8 mouse cellular contexts compared by ENCODE assay signal in the genomic region with DNA sequence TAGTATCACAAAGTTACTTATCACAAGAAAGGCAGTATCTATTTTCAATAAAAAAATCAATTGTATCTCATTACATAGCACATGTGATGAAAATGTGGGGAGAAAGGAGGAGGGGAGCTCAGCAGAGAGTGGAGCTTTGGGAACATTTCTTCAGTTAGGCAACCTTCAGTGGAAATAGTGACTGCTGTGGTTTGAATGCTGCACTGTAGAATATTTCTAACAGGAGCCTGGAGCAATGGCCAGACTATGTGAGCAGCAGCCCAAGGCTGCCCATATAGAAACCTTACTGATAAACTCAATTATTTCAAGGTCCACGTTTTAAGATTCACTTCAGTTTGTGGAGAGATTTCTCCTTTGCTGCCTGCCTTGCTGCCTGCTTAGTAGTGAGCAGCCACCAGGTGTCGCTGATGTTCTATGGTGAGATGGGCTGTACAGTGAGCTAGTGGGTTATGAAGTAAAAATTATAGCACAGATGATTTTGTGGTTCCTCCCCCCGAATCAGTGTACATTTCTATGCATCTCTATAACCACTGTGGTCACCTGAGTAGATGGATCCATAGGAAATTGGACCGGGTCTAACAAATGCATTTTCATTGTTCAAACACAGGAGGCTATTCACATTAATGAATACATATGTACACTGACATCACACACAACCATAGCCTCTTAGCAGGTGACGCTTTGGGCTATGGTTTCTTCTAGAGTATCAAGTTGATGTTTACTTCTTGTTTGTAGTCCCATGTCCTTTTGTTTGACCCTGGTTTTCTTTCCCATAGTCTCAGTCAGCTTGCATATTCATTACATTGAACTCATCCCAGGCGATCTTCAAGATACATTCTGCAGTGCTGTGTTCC.
DNase-seq lines count a peak whose midpoint lies in the region; ATAC-seq and TF ChIP-seq lines count a peak whose summit lies in the region.

No protein-coding gene starts in this region.

- no peak overlapping the region for H3K27ac ChIP-seq in liver, embryonic 14.5 days
- no peak overlapping the region for H3K27ac ChIP-seq in neural tube, embryonic 13.5 days (replicated peaks)

- DNase-seq in ovary, postnatal 10 days (ENCODE audit: low spot score): peak; percentile 31
- DNase-seq in ovary, adult 18-20 months (ENCODE audit: low spot score): no peak
- DNase-seq in cerebellum, postnatal 4 days (ENCODE audit: low spot score in 2 of 2): peak; percentile 78 to 82
- peak; percentile 46 for DNase-seq in gastrocnemius, postnatal 14 days
- DNase-seq in kidney, postnatal 14 days: peak; percentile 55
- no peak for DNase-seq in liver, embryonic 14.5 days (ENCODE audit: low read depth in 3 of 3, low spot score in 3 of 3)
- peak; percentile 43 for DNase-seq in thymus, postnatal 0 days (ENCODE audit: low spot score)

- TF ChIP-seq EP300 in liver, embryonic 14.5 days (IDR thresholded peaks at IDR 0.05; ENCODE audit: low read depth): no peak

- no peak overlapping the region for H3K4me2 ChIP-seq in liver, embryonic 14.5 days (ENCODE audit: low read depth)
- no peak overlapping the region for H3K4me2 ChIP-seq in neural tube, embryonic 13.5 days

- no peaks in the 10 kb centered on the region for H3K9me3 ChIP-seq in liver, embryonic 14.5 days (ENCODE audit: control insufficient read depth, low read length)
- no peaks in the 10 kb centered on the region for H3K9me3 ChIP-seq in neural tube, embryonic 13.5 days

- no peak overlapping the region for H3K9ac ChIP-seq in liver, embryonic 14.5 days (replicated peaks)
- no peak overlapping the region for H3K9ac ChIP-seq in neural tube, embryonic 13.5 days

- intact Hi-C loops in gastrocnemius, postnatal 14 days (cut with DNase I; ENCODE audit: low total_unique reads): no loop called here

- no peak overlapping the region for H3K4me3 ChIP-seq in liver, embryonic 14.5 days (ENCODE audit: insufficient read depth in 1 of 2, low read depth in 2 of 2, low read length in 2 of 2)
- H3K4me3 ChIP-seq in neural tube, embryonic 13.5 days: no peak overlapping the region

- ATAC-seq in liver, embryonic 14.5 days (ENCODE audit: insufficient read depth): no peak
- ATAC-seq in neural tube, embryonic 13.5 days (ENCODE audit: low read depth): peak; percentile 84

- no peaks in the 10 kb centered on the region for H3K4me1 ChIP-seq in liver, embryonic 14.5 days (replicated peaks; ENCODE audit: control insufficient read depth in 2 of 2, insufficient read depth in 2 of 2, low read length in 1 of 2)
- H3K4me1 ChIP-seq in neural tube, embryonic 13.5 days (replicated peaks): no peaks in the 10 kb centered on the region

- H3K27me3 ChIP-seq in liver, embryonic 14.5 days (ENCODE audit: control insufficient read depth, insufficient read depth, low read length): no peaks in the 10 kb centered on the region
- H3K27me3 ChIP-seq in neural tube, embryonic 13.5 days: no peaks in the 10 kb centered on the region

- peak; percentile 78 for TF ChIP-seq CTCF in liver, embryonic 14.5 days (IDR thresholded peaks at IDR 0.05; ENCODE audit: low read depth)

- no peaks in the 10 kb centered on the region for H3K36me3 ChIP-seq in liver, embryonic 14.5 days (replicated peaks; ENCODE audit: control insufficient read depth, insufficient read depth, low read depth)
- H3K36me3 ChIP-seq in neural tube, embryonic 13.5 days: no peaks in the 10 kb centered on the region

- 22% methylated on average over 6 of the region's 6 CpGs for WGBS in liver, embryonic 14.5 days (ENCODE audit: insufficient replicate concordance)
- 42% methylated on average over 6 of the region's 6 CpGs for WGBS in neural tube, embryonic 13.5 days

Comparison
In these comparisons a context has a peak if more than half of its experiments do, and no peak if none do; other contexts are left out.
1. DNase-seq: peak in ovary, postnatal 10 days (single experiment), cerebellum, postnatal 4 days (2 of 2), gastrocnemius, postnatal 14 days (single experiment), kidney, postnatal 14 days (single experiment) and thymus, postnatal 0 days (single experiment); none in ovary, adult 18-20 months (single experiment) and liver, embryonic 14.5 days (0 of 3).